Mouse (Mus musculus) myocyte (in vitro differentiated cells): ENCODE data around the gene Gucy2d. TPM values are rescaled to one million over a fixed set of nuclear protein-coding genes. Genes with fewer than 3 reads are reported as not detected.

Source experiments
- H3K27me3 ChIP-seq: one replicate; pipeline ENCODE4 v1.6.1; 2011; ENCODE audit not compliant: control insufficient read depth, insufficient read depth, insufficient read length
- H3K36me3 ChIP-seq: one replicate; pipeline ENCODE4 v1.6.1; 2011; ENCODE audit not compliant: control insufficient read depth, insufficient read depth
- H3K4me2 ChIP-seq: one replicate; pipeline ENCODE4 v1.6.1; 2011; ENCODE audit warnings: low read depth, control low read depth
- H3K4me3 ChIP-seq: one replicate; pipeline ENCODE4 v1.5.1; 2011; ENCODE audit warnings: mild to moderate bottlenecking, control low read depth, moderate library complexity
- H3K79me2 ChIP-seq: one replicate; pipeline ENCODE4 v1.6.1; 2011; ENCODE audit not compliant: control insufficient read depth, insufficient read depth
- H3ac ChIP-seq: one replicate; pipeline ENCODE4 v1.6.1; 2011; ENCODE audit not compliant: control insufficient read depth, insufficient read length
- CEBPB ChIP-seq: IDR thresholded peaks from 2 replicates; pipeline ENCODE4 v1.6.1; 2011; ENCODE audit warnings: mild to moderate bottlenecking, moderate library complexity; ENCODE audit not compliant: poor library complexity, insufficient read depth, severe bottlenecking
- E2F4 ChIP-seq: IDR thresholded peaks from one replicate; pipeline ENCODE4 v1.6.1; 2011; ENCODE audit warnings: mild to moderate bottlenecking, control low read depth, moderate library complexity; ENCODE audit not compliant: insufficient read depth
- MAX ChIP-seq: IDR thresholded peaks from one replicate; pipeline ENCODE4 v1.6.1; 2011; ENCODE audit warnings: low read depth, mild to moderate bottlenecking, control low read depth
- MYOG ChIP-seq, 3 experiments: IDR thresholded peaks; one replicate each; pipeline ENCODE4 v1.6.1; 2011; ENCODE audit warnings: control low read depth in 2 of 3, low read depth in 2 of 3, mild to moderate bottlenecking in 2 of 3; ENCODE audit not compliant: insufficient read length in 2 of 3, control insufficient read depth in 1 of 3, insufficient read depth in 1 of 3
- POLR2A ChIP-seq: IDR thresholded peaks from one replicate; pipeline ENCODE4 v1.6.1; 2011; ENCODE audit warnings: low read depth, mild to moderate bottlenecking, control low read depth, moderate library complexity; ENCODE audit not compliant: insufficient read length
- POLR2AphosphoS2 ChIP-seq: IDR thresholded peaks from one replicate; pipeline ENCODE4 v1.6.1; 2011; ENCODE audit warnings: low read depth, control low read depth; ENCODE audit not compliant: insufficient read length
- REST ChIP-seq: IDR thresholded peaks from one replicate; pipeline ENCODE4 v1.6.1; 2011; ENCODE audit warnings: mild to moderate bottlenecking, control low read depth, moderate library complexity; ENCODE audit not compliant: insufficient read depth, insufficient read length
- SRF ChIP-seq: IDR thresholded peaks from one replicate; pipeline ENCODE4 v1.6.1; 2011; ENCODE audit warnings: low read depth; ENCODE audit not compliant: control insufficient read depth, insufficient read length
- TCF12 ChIP-seq: IDR thresholded peaks from one replicate; pipeline ENCODE4 v1.6.1; 2011; ENCODE audit warnings: mild to moderate bottlenecking, control low read depth; ENCODE audit not compliant: poor library complexity, insufficient read depth, severe bottlenecking
- TCF3 ChIP-seq: IDR thresholded peaks from one replicate; pipeline ENCODE4 v1.6.1; 2011; ENCODE audit warnings: low read depth, control low read depth; ENCODE audit not compliant: insufficient read length
- USF1 ChIP-seq: IDR thresholded peaks from one replicate; pipeline ENCODE4 v1.6.1; 2011; ENCODE audit warnings: low read depth, mild to moderate bottlenecking, control low read depth, moderate library complexity
- polyA plus RNA-seq: library from polyadenylated mRNA; unstranded; fragments of >200 nt; fragmentation: generic; extraction: Trizol; gene quantifications from one replicate; pipeline ENCODE4 v1.2.1, GENCODE M21; 2012; ENCODE audit warnings: missing spikeins

Gene Gucy2d
- polyA plus RNA-seq, 1 experiment, result not detected

- Histone ChIP-seq H3K4me2 (peak overlapping the region; percentile 71), H3ac (no peak overlapping the region), H3K36me3 (no peaks in the 10 kb centered on the region), H3K79me2 (peaks cover 7% of the 10 kb centered on the region), H3K4me3 (no peak overlapping the region), H3K27me3 (no peaks in the 10 kb centered on the region)
- TF ChIP-seq TCF3, result no peak
- TF ChIP-seq CEBPB, result no peak
- TF ChIP-seq TCF12, result no peak
- TF ChIP-seq REST, result no peak
Measured at GRCm38 (mm10) chr7:98416020-98416419, 24.2 kb upstream of the Gucy2d start.

GRCm38 (mm10) chr7:98418031-98418805 lies 22.0 kb upstream of the Gucy2d start:
- Histone ChIP-seq H3K27me3 (no peaks in the 10 kb centered on the region), H3K4me2 (no peak overlapping the region), H3K36me3 (no peaks in the 10 kb centered on the region), H3K4me3 (no peak overlapping the region), H3ac (no peak overlapping the region), H3K79me2 (peaks cover 7% of the 10 kb centered on the region)
- TF ChIP-seq TCF12 (no peak), POLR2AphosphoS2 (no peak), TCF3 (no peak), REST (no peak), USF1 (no peak), MYOG (IDR thresholded peaks at IDR 0.05; ENCODE audit: control insufficient read depth in 1 of 3, insufficient read depth in 1 of 3, insufficient read length in 2 of 3, low read depth in 2 of 3) (no peak), MAX (no peak)

DNA sequence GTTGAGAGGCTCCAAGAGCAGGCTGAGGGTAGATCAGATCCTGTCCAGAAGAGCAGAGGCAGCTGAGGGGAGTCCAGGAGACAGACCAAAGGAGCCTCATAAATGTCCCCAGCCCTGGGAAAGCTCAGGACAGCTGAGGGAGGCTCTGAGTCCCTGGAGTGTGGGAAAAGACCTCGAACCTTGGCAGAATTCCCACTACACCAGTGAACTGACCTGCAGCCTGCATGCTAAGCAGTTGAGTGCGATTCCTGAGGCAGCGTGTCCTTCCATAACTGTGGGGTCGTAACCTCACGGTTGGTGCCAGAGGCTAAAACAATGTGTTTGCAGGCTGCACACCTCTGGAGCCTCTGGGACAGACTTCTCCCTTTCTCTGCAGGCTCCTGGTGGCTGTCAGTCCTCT lies 20.9 kb upstream of the Gucy2d start:
- Histone ChIP-seq H3K79me2 (no peaks in the 10 kb centered on the region), H3ac (no peak overlapping the region), H3K4me3 (no peak overlapping the region), H3K27me3 (no peaks in the 10 kb centered on the region), H3K36me3 (no peaks in the 10 kb centered on the region), H3K4me2 (no peak overlapping the region)
- TF ChIP-seq E2F4 (no peak), MAX (no peak), CEBPB (no peak), SRF (no peak), POLR2AphosphoS2 (no peak), MYOG (IDR thresholded peaks at IDR 0.05; ENCODE audit: control insufficient read depth in 1 of 3, insufficient read depth in 1 of 3, insufficient read length in 2 of 3, low read depth in 2 of 3) (no peak), TCF12 (no peak), USF1 (no peak)

DNA sequence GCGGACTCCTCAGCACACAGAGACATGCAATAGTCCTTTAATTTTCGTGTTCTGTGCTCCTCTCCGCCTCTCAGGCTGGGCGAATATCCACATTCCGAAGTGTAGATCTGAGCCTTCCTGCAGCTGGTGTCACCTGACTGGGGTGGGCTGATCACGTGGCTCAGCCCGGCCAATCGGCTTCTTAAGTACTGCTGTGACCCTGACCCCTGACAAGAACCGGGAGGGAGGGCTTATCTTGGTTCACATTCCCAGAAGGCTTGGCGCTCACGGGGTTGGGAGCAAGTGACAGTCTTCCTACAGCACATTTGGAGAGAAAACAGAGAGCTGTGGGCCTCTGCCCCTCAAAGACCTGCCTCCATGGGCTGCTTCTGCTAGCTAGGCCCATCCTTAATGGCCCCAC lies 16.7 kb upstream of the Gucy2d start:
- no peaks in the 10 kb centered on the region for H3K36me3 ChIP-seq
- no peak overlapping the region for H3ac ChIP-seq
- H3K27me3 ChIP-seq, result no peaks in the 10 kb centered on the region
- no peak for TF ChIP-seq POLR2AphosphoS2
- TF ChIP-seq TCF3, result no peak
- TF ChIP-seq REST, result no peak
- no peak for TF ChIP-seq SRF
- no peak for TF ChIP-seq POLR2A
- no peak for TF ChIP-seq CEBPB
- H3K4me2 ChIP-seq, result no peak overlapping the region
- no peak overlapping the region for H3K4me3 ChIP-seq
- H3K79me2 ChIP-seq, result no peaks in the 10 kb centered on the region

GRCm38 (mm10) chr7:98424396-98424795 lies 15.8 kb upstream of the Gucy2d start:
- Histone ChIP-seq H3K4me3 (no peak overlapping the region), H3ac (no peak overlapping the region), H3K4me2 (no peak overlapping the region), H3K79me2 (no peaks in the 10 kb centered on the region), H3K36me3 (no peaks in the 10 kb centered on the region), H3K27me3 (no peaks in the 10 kb centered on the region)
- TF ChIP-seq MYOG (IDR thresholded peaks at IDR 0.05; ENCODE audit: control insufficient read depth in 1 of 3, insufficient read depth in 1 of 3, insufficient read length in 2 of 3, low read depth in 2 of 3), result no peak
- no peak for TF ChIP-seq TCF3

DNA sequence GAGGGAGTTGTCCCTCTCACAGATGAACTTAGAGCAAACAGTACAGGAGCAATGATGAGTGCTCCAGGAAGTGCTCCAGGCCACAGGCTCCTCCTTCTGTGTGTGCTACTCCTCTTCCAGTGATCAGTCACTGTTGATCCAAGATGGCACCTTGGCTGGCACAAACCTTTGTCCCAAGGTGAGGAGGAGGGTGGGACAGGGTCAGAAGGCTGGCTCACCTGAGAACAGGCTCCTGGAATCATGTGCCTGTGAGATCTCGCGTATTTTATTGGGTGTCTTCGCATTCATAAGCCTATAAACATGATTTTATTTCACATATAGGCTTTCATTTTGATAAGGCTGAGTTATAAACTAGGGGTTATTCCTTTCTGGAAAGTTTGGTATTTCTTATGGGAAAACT lies 14.7 kb upstream of the Gucy2d start:
- Histone ChIP-seq H3K4me3 (no peak overlapping the region), H3ac (no peak overlapping the region), H3K36me3 (no peaks in the 10 kb centered on the region), H3K4me2 (no peak overlapping the region), H3K27me3 (no peaks in the 10 kb centered on the region), H3K79me2 (no peaks in the 10 kb centered on the region)
- TF ChIP-seq REST (no peak), CEBPB (no peak), TCF3 (no peak), TCF12 (no peak), USF1 (no peak), POLR2A (no peak), E2F4 (no peak)
